Mouse (Mus musculus) midbrain, embryonic 13.5 days (tissue): ENCODE results near the gene Gck. TPM values are rescaled to one million over a fixed set of nuclear protein-coding genes. Genes with fewer than 3 reads are reported as not detected.
"Not testable (repeated sequence)": the region's sequence is repeated elsewhere in the genome, so short reads cannot be mapped to it uniquely, and the experiment has no call there.

ENCODE experiments used
- ATAC-seq: fragments of 200-750 bp; cut with Nextera tagmentation; 2 replicates; pipeline ENCODE4 v1.8.0; 2017; ENCODE audit warnings: mild to moderate bottlenecking, moderate TSS enrichment, moderate library complexity
- H3K27ac ChIP-seq: fragments of 300-500 bp; sonication (generic); 2 replicates; pipeline ENCODE4 v1.5.1; 2015; ENCODE audit warnings: inconsistent platforms, mild to moderate bottlenecking, moderate library complexity
- H3K27me3 ChIP-seq: fragments of 300-500 bp; sonication (generic); 2 replicates; pipeline ENCODE4 v1.6.1; 2015; ENCODE audit warnings: mild to moderate bottlenecking, inconsistent platforms
- H3K36me3 ChIP-seq: fragments of 300-500 bp; sonication (generic); 2 replicates; pipeline ENCODE4 v1.6.1; 2015; ENCODE audit warnings: mild to moderate bottlenecking, inconsistent platforms
- H3K4me1 ChIP-seq: fragments of 300-500 bp; sonication (generic); replicated peaks from 2 replicates; pipeline ENCODE4 v1.6.1; 2015; ENCODE audit warnings: inconsistent platforms
- H3K4me2 ChIP-seq: fragments of 300-500 bp; sonication (generic); replicated peaks from 2 replicates; pipeline ENCODE4 v1.6.1; 2015; ENCODE audit warnings: moderate library complexity, mild to moderate bottlenecking, inconsistent platforms
- H3K4me3 ChIP-seq: fragments of 300-500 bp; sonication (generic); replicated peaks from 2 replicates; pipeline ENCODE4 v1.5.1; 2015; ENCODE audit warnings: mild to moderate bottlenecking, inconsistent platforms
- H3K9ac ChIP-seq: fragments of 300-500 bp; sonication (generic); replicated peaks from 2 replicates; pipeline ENCODE4 v1.6.1; 2015; ENCODE audit warnings: mild to moderate bottlenecking, inconsistent platforms
- H3K9me3 ChIP-seq: fragments of 300-500 bp; sonication (generic); 2 replicates; pipeline ENCODE4 v1.6.1; 2016; ENCODE audit warnings: mild to moderate bottlenecking, inconsistent platforms
- WGBS: fragments of 180-500 bp; shearing (Covaris S2); methylation state at CpG from one replicate; pipeline ENCODE4 v1.1.7; 2015; 5-methylcytosine and 5-hydroxymethylcytosine counted together
- polyA plus RNA-seq: library from polyadenylated mRNA; unstranded; fragments of >200 nt; fragmentation: Nextera tagmentation; extraction: Ambion mirVana; gene quantifications from 2 replicates; pipeline ENCODE4 v1.2.1, GENCODE M21; 2015

The Gck gene
- polyA plus RNA-seq, 1 experiment from 2014 or later: 6.1 TPM

DNA sequence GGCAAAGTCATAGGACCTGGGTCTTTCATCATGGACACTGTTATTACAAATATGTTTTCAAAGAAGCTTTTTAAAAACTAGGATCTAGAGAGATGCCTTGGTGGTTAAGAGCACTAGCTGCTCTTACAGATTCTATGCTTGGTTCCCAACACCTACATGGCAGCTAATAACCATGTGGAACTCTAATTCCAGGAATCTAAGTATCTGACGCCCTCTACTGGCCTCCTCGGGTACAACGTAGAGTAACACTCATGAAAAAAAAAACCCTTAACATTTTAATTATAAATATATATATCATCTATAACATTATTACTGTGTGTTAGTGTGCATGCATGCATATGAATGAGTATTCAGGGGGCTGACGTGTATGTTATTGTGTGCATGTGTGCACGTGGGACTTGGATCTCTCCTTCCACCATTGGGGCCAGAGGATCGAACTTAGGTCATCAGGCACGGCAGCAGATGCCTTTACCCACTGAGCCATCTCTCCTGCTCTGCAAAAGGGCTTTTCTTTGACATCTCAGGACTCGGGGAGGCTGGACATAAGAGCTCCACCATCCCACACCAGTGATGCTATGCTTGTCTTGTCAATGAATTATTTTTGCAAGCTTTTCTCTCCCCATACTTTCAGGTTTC lies 3.4 kb upstream of the Gck start:
- peaks cover 33% of the 10 kb centered on the region for H3K4me1 ChIP-seq
- WGBS: 29% methylated on average over 8 of the region's 8 CpGs
- ATAC-seq: no peak

DNA sequence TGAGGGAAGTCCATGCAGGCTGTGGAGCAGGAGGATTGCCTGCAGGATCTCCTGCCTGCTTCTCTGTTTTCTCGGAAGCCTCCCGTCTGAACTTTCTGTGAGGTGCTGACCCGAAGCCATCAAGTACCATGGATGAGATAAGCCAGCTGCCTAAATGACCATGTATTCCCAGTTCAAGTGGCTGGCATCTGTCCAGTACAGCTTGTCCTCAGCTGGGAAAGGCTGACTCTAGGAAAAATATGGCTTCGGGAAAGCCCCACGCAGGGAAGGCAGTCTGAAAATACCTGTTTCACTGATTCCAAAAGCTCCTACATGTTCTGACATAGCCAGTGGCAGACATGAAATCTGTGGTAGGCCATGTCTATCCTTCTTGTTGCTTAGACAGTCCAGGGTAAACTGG lies 2.6 kb upstream of the Gck start:
- no peak overlapping the region for H3K27ac ChIP-seq
- WGBS: 97% methylated on average over 5 of the region's 5 CpGs
- H3K4me3 ChIP-seq: no peak overlapping the region
- peaks cover 3% of the 10 kb centered on the region; the same call in 1 of the 2 replicates for H3K36me3 ChIP-seq
- H3K4me1 ChIP-seq: peaks cover 30% of the 10 kb centered on the region
- no peak overlapping the region for H3K9ac ChIP-seq
- H3K4me2 ChIP-seq: no peak overlapping the region
- no peaks in the 10 kb centered on the region for H3K27me3 ChIP-seq
- no peaks in the 10 kb centered on the region for H3K9me3 ChIP-seq
- no peak for ATAC-seq

More for the DNA sequence above, 3.4 kb upstream of the Gck start:
- Histone ChIP-seq H3K4me3 (no peak overlapping the region), H3K36me3 (peaks cover 4% of the 10 kb centered on the region; the same call in 1 of the 2 replicates), H3K27me3 (no peaks in the 10 kb centered on the region), H3K27ac (no peak overlapping the region), H3K9me3 (no peaks in the 10 kb centered on the region), H3K4me2 (no peak overlapping the region), H3K9ac (no peak overlapping the region)

DNA sequence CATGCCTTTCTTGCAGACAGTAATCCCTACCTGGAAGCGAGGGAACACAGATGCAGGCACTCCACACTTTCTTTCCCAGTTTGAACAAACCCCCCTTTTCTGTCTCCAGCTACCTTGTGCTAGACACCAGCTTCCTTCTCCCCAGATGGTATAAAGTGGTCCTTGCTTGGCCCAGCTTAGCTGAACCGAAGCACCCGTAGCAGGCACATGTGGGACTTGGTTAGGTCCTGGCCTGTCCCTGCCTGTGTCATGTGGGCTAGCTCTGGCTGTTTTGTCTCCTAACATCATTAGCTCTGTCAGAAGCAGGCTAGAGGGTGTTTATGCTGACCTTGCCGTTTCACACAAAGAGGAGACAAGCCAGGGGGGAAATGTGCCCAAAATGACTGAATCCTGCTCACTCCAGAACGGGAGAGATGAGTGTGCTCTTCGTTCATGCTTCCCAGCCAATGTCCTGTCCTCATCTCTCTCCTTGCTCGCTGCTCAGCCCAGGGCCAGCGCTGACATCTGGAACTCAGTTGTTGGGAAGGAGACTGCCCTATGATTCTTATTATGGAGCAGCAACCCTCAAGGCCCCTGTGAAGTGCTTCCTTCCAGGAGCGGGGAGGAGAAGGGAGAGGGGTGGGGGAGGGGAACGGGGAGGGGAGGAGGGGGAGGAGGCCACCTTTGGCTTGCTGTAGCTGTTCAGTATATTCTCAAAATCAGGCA lies 1.2 kb downstream of the Gck start:
- Histone ChIP-seq H3K9ac (0 out of 2 replicates have a peak overlapping the region, but pooled peaks have one; percentile 32), H3K27me3 (no peaks in the 10 kb centered on the region), H3K4me3 (no peak overlapping the region), H3K27ac (no peak overlapping the region), H3K4me2 (no peak overlapping the region), H3K36me3 (no peaks in the 10 kb centered on the region), H3K9me3 (no peaks in the 10 kb centered on the region), H3K4me1 (peaks cover 12% of the 10 kb centered on the region)
- 59% methylated on average over 10 of the region's 10 CpGs for WGBS
- ATAC-seq: no peak

DNA sequence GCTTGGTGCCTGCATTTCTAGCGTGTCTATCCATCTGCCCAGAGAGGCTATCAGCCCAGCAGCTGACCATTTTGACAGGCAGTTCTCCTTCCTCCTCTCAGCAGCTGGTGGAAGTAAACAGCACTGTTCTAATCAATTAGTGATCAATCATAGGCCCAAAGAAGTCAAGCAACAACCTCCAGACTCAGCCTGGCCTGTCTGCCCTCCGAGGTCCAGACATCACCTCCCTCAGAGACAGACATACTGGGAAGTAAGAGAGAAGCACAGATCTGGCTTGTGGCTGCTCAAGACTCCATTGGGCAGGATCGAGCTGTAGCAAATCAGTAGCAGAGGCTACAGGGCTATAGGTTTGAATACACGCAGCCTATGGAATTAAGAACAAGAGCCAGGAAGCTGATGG lies 2.1 kb downstream of the Gck start:
- ATAC-seq: no peak
- Histone ChIP-seq H3K4me2 (no peak overlapping the region), H3K4me1 (peaks cover 12% of the 10 kb centered on the region), H3K27me3 (no peaks in the 10 kb centered on the region), H3K4me3 (no peak overlapping the region), H3K9me3 (no peaks in the 10 kb centered on the region), H3K9ac (no peak overlapping the region), H3K27ac (no peak overlapping the region), H3K36me3 (no peaks in the 10 kb centered on the region)
- 85% methylated on average over 4 of the region's 4 CpGs for WGBS

DNA sequence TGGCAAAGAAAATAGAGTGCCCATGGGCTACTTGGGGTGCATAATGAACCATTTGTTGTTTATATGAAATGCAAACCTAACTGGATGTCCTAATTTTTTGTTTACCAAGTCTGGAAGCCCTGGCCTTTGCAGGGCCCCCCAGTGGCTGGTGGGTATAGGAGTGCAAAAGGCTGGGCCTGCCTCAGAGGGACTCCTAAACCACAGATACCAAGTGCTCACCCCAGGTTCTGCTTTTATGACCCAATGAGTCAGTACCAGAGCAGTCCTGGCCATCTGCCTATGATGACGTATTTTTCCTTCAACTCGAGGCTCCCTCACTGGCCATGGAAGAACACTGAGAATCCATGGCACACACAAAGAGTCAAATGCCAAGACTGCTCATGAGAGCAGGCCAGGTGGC lies 4.8 kb downstream of the Gck start:
- Histone ChIP-seq H3K27ac (no peak overlapping the region), H3K9me3 (no peaks in the 10 kb centered on the region), H3K4me2 (no peak overlapping the region), H3K4me3 (no peak overlapping the region), H3K36me3 (no peaks in the 10 kb centered on the region), H3K9ac (no peak overlapping the region), H3K4me1 (peaks cover 10% of the 10 kb centered on the region), H3K27me3 (no peaks in the 10 kb centered on the region)
- WGBS: 86% methylated on average over 2 of the region's 2 CpGs
- no peak for ATAC-seq

DNA sequence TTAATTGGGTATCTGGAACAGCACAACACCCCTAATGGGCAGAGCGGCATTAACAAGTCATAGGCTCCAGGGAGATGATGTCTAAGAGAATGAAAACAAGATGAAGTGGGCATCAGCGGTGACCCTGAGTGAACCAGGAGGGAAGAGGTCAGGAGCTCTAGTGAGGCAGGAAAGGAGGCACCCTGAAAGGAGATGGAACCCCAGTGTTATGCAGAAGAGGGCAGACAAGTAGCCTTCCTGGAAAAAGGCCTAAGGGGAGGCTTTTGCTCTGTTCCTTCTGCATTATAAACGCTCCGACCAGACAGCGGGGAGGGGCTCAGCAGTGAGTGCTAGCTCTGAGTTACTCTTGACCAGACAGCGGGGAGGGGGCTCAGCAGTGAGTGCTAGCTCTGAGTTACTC lies 6.9 kb downstream of the Gck start:
- Histone ChIP-seq H3K36me3 (no peaks in the 10 kb centered on the region), H3K27ac (no peak overlapping the region), H3K27me3 (no peaks in the 10 kb centered on the region), H3K4me3 (no peak overlapping the region), H3K4me2 (no peak overlapping the region), H3K9me3 (no peaks in the 10 kb centered on the region), H3K9ac (no peak overlapping the region), H3K4me1 (no peaks in the 10 kb centered on the region)
- 66% methylated on average over 6 of the region's 6 CpGs for WGBS
- no peak for ATAC-seq

DNA sequence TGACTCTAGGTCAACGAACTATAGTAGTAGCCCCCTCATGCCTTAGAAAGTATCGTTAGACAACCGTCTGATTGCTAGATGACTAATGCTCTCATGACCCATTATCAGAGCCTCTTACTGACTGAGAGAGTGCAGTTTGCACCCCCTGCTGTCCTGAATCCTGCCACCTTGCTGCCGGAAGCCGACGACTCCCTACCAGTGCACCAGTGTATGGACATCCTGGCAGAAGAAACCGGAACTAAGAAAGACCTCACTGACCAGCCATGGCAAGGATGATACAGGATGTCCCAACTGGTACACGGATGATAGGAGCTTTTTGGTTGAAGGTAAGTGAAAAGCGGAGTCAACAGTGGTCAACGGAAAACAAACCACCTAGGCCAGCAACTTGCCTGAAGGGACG lies 15.3 kb downstream of the Gck start:
- 96% methylated on average over 11 of the region's 11 CpGs for WGBS
- not testable (repeated sequence) for H3K9ac ChIP-seq, H3K27me3 ChIP-seq, H3K9me3 ChIP-seq, H3K4me1 ChIP-seq, H3K36me3 ChIP-seq, H3K27ac ChIP-seq, ATAC-seq, H3K4me2 ChIP-seq, H3K4me3 ChIP-seq

DNA sequence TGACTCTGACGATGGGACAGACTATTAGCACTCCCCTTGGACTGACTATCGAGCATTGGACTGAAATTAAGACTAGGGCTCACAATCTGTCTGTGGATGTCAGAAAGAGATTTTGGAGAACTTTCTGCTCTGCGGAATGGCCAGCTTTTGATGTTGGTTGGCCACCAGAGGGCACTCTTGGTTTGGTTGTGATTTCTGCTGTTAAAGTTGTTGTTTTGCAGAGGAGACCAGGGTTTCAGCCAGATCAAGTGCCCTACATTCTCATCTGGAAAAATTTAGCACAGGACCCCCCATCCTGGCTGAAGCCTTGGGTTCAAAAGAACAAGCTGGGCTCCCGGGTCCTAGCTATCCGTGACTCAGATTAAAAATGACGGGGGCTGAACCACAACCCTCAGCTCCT lies 17.9 kb downstream of the Gck start:
- not testable (repeated sequence) for H3K9me3 ChIP-seq, ATAC-seq, H3K9ac ChIP-seq, H3K4me1 ChIP-seq, H3K27ac ChIP-seq, H3K36me3 ChIP-seq, H3K4me2 ChIP-seq, H3K4me3 ChIP-seq, H3K27me3 ChIP-seq
- 83% methylated on average over 6 of the region's 6 CpGs for WGBS

DNA sequence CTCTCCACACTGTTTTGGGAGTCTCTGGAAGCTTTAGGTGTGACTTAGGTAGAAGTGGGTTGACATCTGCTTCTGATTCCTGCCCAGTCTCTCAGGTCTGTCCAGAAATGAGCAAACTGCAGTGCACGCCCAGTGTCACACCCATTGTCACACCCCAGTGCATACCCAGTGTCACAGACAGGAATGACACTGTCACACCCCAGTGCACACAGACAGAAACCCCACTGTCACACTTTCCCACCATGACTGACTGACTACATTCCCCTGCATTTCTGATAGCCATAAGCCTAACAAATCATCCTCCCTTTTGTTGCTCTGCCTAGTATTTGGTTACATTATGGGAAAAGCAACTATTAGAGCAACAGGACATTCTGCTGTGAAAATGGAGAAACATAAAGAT lies 19.3 kb downstream of the Gck start:
- Histone ChIP-seq H3K27me3 (no peaks in the 10 kb centered on the region), H3K36me3 (no peaks in the 10 kb centered on the region), H3K4me1 (no peaks in the 10 kb centered on the region), H3K9ac (no peak overlapping the region), H3K4me3 (no peak overlapping the region), H3K27ac (no peak overlapping the region), H3K9me3 (no peaks in the 10 kb centered on the region), H3K4me2 (no peak overlapping the region)
- ATAC-seq: no peak
- 62% methylated on average over 1 of the region's 1 CpGs for WGBS

DNA sequence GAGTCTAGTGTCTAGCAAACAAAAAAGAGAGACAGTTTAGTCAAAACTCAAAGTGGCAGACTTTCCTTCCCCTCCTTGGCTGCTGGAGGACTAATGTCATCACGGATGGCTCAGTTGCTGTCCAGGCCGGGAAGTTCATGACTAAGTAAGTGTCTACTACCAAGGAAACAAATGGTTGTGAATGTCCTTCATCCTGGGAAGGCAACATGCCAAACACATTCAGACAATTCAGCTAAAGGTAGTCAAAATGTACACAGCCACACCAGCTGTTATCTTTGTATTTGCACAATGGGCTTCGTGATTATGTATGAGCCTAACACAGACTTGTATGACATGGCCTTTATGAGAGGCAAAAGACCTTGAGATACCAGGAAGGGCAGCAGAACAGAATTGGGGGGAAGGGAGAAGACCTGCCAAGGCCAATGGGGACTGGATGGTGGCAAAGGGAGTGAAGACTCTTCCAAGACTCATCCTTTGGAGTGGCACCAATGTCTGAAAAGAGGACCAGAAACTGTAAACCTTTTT lies 23.1 kb downstream of the Gck start:
- Histone ChIP-seq H3K4me2 (no peak overlapping the region), H3K27me3 (no peaks in the 10 kb centered on the region), H3K9ac (no peak overlapping the region), H3K36me3 (no peaks in the 10 kb centered on the region), H3K4me1 (no peaks in the 10 kb centered on the region), H3K4me3 (no peak overlapping the region), H3K9me3 (no peaks in the 10 kb centered on the region), H3K27ac (no peak overlapping the region)
- 93% methylated on average over 3 of the region's 3 CpGs for WGBS
- ATAC-seq: no peak

DNA sequence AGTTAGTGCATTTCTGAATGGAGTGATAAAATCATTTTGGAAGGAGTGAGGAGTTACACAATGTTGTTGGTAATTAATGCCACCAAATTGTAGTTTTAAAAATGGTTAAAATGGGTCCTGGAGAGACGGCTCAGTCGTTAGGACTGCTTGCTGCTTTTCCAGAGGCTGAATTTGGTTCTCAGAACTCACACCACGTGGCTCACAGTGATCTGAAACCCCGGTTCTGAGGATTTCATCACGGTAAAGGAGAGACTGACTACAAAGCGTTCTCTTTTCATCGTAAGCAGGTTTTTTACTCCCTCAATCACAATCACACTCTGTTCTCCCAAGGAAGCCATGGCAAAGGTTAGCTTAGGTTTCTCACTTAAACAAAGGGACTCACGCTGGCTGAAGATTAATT lies 25.2 kb downstream of the Gck start:
- H3K4me2 ChIP-seq: no peak overlapping the region
- ATAC-seq: no peak
- 64% methylated on average over 8 of the region's 8 CpGs for WGBS
- no peaks in the 10 kb centered on the region for H3K36me3 ChIP-seq
- H3K27me3 ChIP-seq: no peaks in the 10 kb centered on the region
- no peak overlapping the region for H3K27ac ChIP-seq
- H3K9ac ChIP-seq: no peak overlapping the region
- no peaks in the 10 kb centered on the region for H3K4me1 ChIP-seq
- H3K9me3 ChIP-seq: no peaks in the 10 kb centered on the region
- no peak overlapping the region for H3K4me3 ChIP-seq

DNA sequence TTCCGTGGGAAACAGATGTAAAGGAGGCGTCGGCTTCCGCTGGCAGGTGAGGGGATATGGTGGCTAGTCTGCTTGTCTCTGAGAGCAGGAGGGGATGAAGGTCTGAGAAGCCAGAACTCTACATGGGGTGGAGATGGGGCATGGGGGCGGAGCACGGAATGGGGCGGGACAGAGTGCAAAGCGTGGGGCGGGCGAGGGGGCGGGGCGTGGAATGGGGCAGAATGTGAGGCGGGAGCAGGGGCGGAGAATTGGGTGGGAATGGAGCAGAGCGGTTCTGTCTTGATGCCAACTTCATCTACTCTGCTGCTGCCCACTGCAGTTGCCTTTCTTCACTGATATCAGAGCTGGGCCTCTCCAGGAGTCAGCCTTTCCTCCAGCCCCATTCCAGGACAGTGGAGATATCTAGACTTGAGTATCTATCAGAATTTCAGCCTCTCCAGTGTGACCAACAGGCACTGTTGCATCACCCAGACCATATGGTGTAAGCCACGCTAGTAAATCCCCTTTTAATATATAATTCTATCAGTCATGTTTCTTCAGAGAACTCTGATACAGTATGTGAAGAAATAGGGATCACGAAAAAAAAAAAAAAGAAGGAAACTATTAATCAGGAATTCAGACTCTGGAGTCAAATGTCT lies 29.4 kb downstream of the Gck start:
- no peaks in the 10 kb centered on the region for H3K36me3 ChIP-seq
- no peaks in the 10 kb centered on the region for H3K9me3 ChIP-seq
- no peaks in the 10 kb centered on the region for H3K27me3 ChIP-seq
- 31% methylated on average over 17 of the region's 17 CpGs for WGBS
- H3K4me2 ChIP-seq: no peak overlapping the region
- no peaks in the 10 kb centered on the region for H3K4me1 ChIP-seq
- no peak for ATAC-seq
- H3K9ac ChIP-seq: no peak overlapping the region
- no peak overlapping the region for H3K4me3 ChIP-seq
- H3K27ac ChIP-seq: no peak overlapping the region
